Mouse (Mus musculus) retina, adult 2 months (tissue): ENCODE measurements around the gene Eif4b.
A peak's percentile ranks its signal among the peaks of the same experiment; 100 is the strongest.

Experiments
- DNase-seq: peaks from one replicate; pipeline ENCODE4 v3.0.0-alpha.2; 2012; ENCODE audit warnings: low read depth, low spot score

The Eif4b gene

GRCm38 (mm10) chr15:102073559-102074069 lies at the start of gene Eif4b:
Eif4b (plus strand) TSS chr15:102073773.
- peak; percentile 98 for DNase-seq

DNA sequence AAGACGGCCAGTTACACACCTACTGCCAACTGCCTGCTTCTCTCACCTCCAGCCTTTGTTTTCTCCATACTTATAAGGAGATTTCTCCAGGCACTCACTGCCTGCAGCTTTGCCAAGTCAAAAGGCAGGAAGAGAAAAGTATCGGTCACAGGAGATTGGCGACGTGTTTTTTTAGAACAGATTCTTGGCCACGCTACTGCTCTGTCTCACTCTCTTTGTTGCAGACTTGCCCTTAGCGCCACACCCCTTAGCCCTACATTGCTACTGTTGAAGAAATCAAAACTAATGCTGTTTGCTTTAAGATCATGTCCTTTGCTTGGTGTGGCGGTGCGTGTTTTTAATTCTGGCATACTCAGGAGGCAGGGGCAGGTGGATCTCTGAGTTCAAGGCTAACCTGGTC lies 49.7 kb upstream of the Eif4b start:
- no peak for DNase-seq

- DNase-seq = no peak
Measured at GRCm38 (mm10) chr15:102025136-102025872, 48.3 kb upstream of the Eif4b start.

DNA sequence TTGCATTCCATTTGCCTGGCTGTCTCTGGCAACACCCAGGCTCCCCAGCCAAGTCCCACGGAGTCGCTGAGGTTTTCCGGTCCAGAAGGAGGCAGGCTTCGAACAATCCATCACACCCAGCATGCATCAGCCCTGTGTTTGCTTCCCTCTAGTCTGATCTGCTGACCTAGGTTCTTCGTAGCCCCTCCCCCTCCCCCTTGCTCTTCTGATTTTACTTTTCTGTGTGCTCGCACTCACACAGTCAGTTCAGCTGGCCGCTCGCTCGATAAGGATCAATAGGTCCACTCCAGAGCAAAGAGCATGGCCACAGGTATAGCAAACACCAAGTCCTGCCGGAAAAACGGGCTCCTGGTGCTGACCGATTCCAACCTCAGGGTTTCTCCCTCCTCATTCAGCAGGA lies 47.1 kb upstream of the Eif4b start:
- DNase-seq = no peak

DNA sequence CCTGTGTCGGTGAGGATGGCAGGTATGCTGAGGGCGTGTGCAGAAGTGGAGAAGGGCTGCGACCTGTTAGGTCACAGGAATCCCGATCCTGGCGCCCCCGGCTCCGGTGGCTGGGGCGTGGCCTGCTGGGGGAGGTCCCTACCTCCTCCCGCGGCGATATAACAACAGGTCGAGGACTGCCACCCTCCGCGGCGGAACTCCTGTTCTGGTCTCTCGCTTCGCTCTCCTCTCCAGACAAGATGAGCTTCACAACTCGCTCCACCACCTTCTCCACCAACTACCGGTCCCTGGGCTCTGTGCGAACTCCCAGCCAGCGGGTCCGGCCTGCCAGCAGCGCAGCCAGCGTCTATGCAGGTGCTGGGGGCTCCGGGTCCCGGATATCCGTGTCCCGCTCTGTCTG lies 45.5 kb upstream of the Eif4b start, which contains the start of gene Krt18:
Gene Krt18 (plus strand): TSS at position 141 of the 400 bp plus-strand sequence.
- DNase-seq = no peak

GRCm38 (mm10) chr15:102034121-102035053 lies 39.2 kb upstream of the Eif4b start:
- DNase-seq = peak; percentile 68

DNA sequence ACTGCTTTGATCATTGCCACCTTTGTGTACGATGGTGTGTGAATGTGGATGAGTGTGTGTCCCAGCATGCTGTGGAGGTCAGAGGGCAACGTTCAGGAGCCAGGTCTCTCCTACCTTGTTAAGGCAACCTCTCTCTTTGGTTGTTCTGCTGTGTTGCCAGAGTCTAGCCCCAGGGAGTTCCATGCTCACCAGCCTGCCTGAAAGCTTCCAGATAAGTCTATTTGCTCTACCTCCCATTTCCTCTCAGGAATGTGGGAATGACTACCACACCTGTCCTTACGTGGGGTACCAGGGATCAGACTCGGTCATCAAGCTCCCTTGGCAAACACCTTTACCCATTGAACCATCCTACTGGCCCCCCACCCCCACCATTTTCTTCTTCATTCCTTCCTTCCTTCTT lies 33.3 kb upstream of the Eif4b start:
- no peak for DNase-seq

DNA sequence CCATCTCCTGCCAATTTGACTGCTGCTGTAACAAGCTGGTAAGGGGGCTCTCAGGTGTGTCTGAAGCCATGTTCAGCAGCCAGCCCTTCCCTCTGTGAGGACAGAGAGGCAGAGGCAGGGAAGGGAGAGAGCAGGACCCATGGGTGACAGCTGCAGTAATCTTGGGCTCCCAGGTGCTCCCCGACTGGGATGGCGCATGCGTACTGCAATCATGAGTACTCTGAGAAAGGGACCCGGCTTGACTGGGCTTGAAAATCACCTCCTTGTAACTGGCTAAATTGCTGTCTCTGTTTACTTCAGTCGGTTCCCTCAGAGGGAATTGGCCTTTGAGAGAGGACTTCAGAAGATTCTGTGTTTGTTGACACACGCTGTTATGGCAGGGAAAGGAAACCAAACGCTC lies 31.6 kb upstream of the Eif4b start:
- no peak for DNase-seq

DNA sequence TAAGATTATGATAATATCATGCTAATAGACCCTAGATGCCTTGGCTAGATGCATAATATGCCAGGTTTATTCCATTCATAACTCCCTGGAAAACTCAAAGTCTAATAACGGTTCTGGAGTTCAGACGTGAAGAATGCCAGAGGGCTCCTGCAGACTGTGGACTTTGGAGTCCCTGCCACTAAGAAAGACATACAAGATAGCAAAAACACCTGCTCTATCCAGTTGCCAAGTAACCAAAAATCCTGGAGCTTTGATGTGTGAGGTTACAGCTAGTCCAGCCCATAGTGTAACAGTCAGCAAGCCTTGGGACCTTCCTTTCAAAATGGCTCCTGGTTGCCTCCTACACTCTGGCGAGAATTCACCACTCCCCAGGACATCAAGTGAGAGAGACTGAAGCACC lies 28.8 kb upstream of the Eif4b start:
- no peak for DNase-seq

GRCm38 (mm10) chr15:102045691-102046090 lies 27.9 kb upstream of the Eif4b start:
- no peak for DNase-seq

DNA sequence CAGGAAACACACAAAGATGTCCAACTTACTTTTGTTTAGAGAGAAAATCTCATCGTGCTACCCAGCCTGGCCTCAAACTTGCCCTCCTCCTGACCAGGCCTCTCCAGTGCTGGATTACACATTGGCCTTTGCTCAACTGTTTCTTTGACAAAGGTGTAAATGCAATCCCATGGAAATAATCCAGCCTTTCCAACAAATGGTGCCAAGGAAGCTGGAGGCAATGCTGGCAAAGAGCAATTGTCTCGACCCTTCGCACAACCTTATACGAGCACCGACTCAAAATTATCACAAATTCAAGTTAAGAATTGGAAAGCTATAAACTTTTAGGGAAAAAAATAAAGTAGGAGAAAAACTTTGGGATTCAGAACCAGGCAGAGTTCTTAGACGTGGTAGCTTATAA lies 25.6 kb upstream of the Eif4b start:
- no peak for DNase-seq

- DNase-seq = no peak
Measured at GRCm38 (mm10) chr15:102049871-102050270, 23.7 kb upstream of the Eif4b start.

GRCm38 (mm10) chr15:102051920-102052683 lies 21.5 kb upstream of the Eif4b start:
- peak; percentile 54 for DNase-seq

DNA sequence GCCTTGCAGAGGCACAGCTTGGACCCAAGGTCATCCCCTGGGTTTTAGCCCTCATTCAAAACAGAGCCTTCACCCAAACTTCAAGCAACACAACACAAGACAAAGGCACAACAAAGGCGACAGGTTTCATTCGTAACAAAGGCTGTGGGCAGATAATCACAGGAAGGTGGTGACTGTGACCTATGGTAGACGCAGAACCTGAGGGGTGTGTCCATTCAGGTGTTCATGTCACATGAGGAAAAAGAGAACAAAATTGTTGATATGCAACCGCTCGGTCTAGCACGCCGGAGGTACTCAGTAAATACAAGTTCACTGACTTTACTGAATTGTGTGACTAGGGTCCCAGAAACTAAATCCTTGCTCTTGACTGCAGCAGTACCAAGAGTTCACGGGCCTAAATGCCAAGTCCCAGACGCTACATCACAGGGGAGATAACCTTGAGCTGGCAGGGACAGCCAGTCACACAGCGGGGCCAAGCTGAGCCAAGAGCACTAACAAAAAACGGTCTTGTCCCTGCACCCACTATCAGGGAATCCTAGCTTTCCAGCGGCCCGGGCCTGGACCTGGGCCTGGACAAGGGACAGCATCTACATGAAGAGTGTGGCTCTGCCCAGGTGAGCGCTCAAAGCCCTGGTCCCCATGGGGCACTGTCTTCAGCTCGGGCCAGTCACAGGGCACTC lies 16.9 kb upstream of the Eif4b start:
- DNase-seq = no peak

DNA sequence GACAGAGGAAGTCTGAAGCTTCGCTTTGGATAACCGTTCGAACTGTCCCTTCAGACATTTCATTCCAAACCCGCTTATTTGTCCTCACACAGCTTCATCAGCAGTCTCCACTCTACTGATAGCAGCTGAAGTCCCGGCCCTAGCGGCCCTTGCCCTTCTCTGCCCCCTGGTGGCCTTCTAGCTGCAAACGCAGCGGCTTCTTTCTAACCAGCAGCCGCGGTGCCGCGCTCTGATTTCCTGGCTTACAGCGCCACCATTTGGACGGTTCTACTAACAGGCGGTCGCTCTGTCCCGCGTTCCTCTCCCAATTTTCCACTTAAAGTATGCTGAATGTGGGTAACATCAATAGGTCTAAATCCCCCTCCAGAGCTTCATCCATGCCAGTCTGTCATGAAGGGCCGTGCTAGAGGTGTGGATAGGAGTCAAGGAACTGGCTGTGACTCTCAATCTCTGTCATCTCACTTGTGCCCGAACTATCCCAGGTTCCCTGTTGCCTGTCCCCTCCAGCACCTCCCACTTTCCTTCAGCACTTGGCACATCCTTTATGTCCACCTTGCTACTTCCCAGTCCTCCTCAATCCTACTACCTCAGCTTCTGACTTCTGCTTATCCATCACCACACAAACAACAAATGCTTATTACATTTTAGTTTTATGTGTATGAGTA lies 7.8 kb upstream of the Eif4b start:
- peak; percentile 79 for DNase-seq

GRCm38 (mm10) chr15:102070476-102071467 lies 2.8 kb upstream of the Eif4b start:
- no peak for DNase-seq

GRCm38 (mm10) chr15:102072963-102073558 lies 512 bp upstream of the Eif4b start:
- no peak for DNase-seq

- DNase-seq = no peak
Measured at GRCm38 (mm10) chr15:102074070-102074731, 628 bp downstream of the Eif4b start.
